Mouse (Mus musculus): ENCODE measurements around the gene Rps15a.

GRCm38 (mm10) chr7:118143123-118143522 is 27.1 kb upstream of the Rps15a start:
- no peak for TF ChIP-seq POLR2A (IDR thresholded peaks at IDR 0.05; ENCODE audit: low read depth, low read length)
- TF ChIP-seq CTCF (conservative IDR thresholded peaks at IDR 0.05; ENCODE audit: insufficient read depth, insufficient read length, low read depth, low read length) = no peak

Data from kidney, adult 2 months (tissue).